Mouse (Mus musculus) left cerebral cortex, postnatal 4 days (tissue): ENCODE measurements around the gene Scn3b. TPM values are rescaled to one million over a fixed set of nuclear protein-coding genes. Genes with fewer than 3 reads are reported as not detected.

Experiments used
- DNase-seq: peaks from one replicate; pipeline ENCODE4 v3.0.0-alpha.2; 2022
- intact Hi-C: fragments of 180-260 bp; cut with DNase I; formaldehyde crosslinking; loops from one replicate; pipeline ENCODE4 v1.15.1; 2025
- total RNA-seq, 2 experiments: library from RNA; stranded (reverse); gene quantifications; 2 replicates each; pipeline ENCODE4 v1.2.3; 2021

Gene Scn3b
- total RNA-seq = 100 to 1,000 TPM; 176 to 194 TPM

GRCm38 (mm10) chr9:40269103-40269861 lies at the start of gene Scn3b:
Scn3b (plus strand) TSS chr9:40269217.
- DNase-seq = peak; percentile 90
- intact Hi-C loops = no loop called here

- intact Hi-C loops = no loop called here
- no peak for DNase-seq
Measured at GRCm38 (mm10) chr9:40224289-40224688, 44.7 kb upstream of the Scn3b start.

GRCm38 (mm10) chr9:40227874-40228789 lies 40.9 kb upstream of the Scn3b start:
- intact Hi-C loops = no loop called here
- DNase-seq = peak; percentile 42

- intact Hi-C loops = no loop called here
- no peak for DNase-seq
Measured at GRCm38 (mm10) chr9:40228804-40229331, 40.1 kb upstream of the Scn3b start.

- intact Hi-C loops = no loop called here
Measured at GRCm38 (mm10) chr9:40229479-40229878, 39.5 kb upstream of the Scn3b start.

GRCm38 (mm10) chr9:40231019-40231418 lies 38.0 kb upstream of the Scn3b start:
- DNase-seq = no peak
- intact Hi-C loops = no loop called here

More at GRCm38 (mm10) chr9:40229479-40229878, 39.5 kb upstream of the Scn3b start:
- no peak for DNase-seq

- DNase-seq = no peak
- intact Hi-C loops = no loop called here
Measured at GRCm38 (mm10) chr9:40234233-40235072, 34.6 kb upstream of the Scn3b start.

- no peak for DNase-seq
- intact Hi-C loops = no loop called here
Measured at GRCm38 (mm10) chr9:40235220-40235619, 33.8 kb upstream of the Scn3b start.

GRCm38 (mm10) chr9:40239749-40240148 lies 29.3 kb upstream of the Scn3b start:
- DNase-seq = no peak
- intact Hi-C loops = no loop called here

- intact Hi-C loops = no loop called here
- DNase-seq = no peak
Measured at GRCm38 (mm10) chr9:40240311-40240710, 28.7 kb upstream of the Scn3b start.

- intact Hi-C loops = no loop called here
- DNase-seq = peak; percentile 63
Measured at GRCm38 (mm10) chr9:40241223-40241801, 27.7 kb upstream of the Scn3b start.

GRCm38 (mm10) chr9:40241951-40242888 lies 26.8 kb upstream of the Scn3b start:
- peak; percentile 22 for DNase-seq
- intact Hi-C loops = loop anchor here (2.0 kb wide), 1 partner anchor 29 kb away; no protein-coding TSS in a partner anchor

- DNase-seq = no peak
- intact Hi-C loops = no loop called here
Measured at GRCm38 (mm10) chr9:40245466-40245865, 23.6 kb upstream of the Scn3b start.

GRCm38 (mm10) chr9:40245974-40246665 lies 22.9 kb upstream of the Scn3b start:
- DNase-seq = peak; percentile 49
- intact Hi-C loops = no loop called here

- intact Hi-C loops = no loop called here
- DNase-seq = no peak
Measured at GRCm38 (mm10) chr9:40246702-40247101, 22.3 kb upstream of the Scn3b start.

- no peak for DNase-seq
- intact Hi-C loops = no loop called here
Measured at GRCm38 (mm10) chr9:40249106-40249505, 19.9 kb upstream of the Scn3b start.

GRCm38 (mm10) chr9:40252459-40252858 lies 16.6 kb upstream of the Scn3b start:
- intact Hi-C loops = no loop called here
- DNase-seq = no peak

GRCm38 (mm10) chr9:40263874-40264273 lies 5.1 kb upstream of the Scn3b start:
- DNase-seq = no peak
- intact Hi-C loops = no loop called here
